Mouse (Mus musculus) limb, embryonic 14.5 days (tissue): ENCODE measurements around the gene Cdk1. TPM values are rescaled to one million over a fixed set of nuclear protein-coding genes. Genes with fewer than 3 reads are reported as not detected.

Experiments used
- ATAC-seq: fragments of 200-750 bp; cut with Nextera tagmentation; 2 replicates; pipeline ENCODE4 v1.8.0; 2017; ENCODE audit warnings: low read depth, moderate number of reproducible peaks, moderate TSS enrichment; ENCODE audit not compliant: low FRiP score
- DNase-seq: peaks from one replicate; pipeline ENCODE4 v3.0.0-alpha.2; 2015; ENCODE audit warnings: low spot score
- H3K27ac ChIP-seq: fragments of 300-500 bp; sonication (generic); replicated peaks from 2 replicates; pipeline ENCODE4 v1.5.1; 2014; ENCODE audit warnings: low read depth, mild to moderate bottlenecking, low read length, moderate library complexity, mixed read lengths
- H3K27me3 ChIP-seq: fragments of 300-500 bp; sonication (generic); 2 replicates; pipeline ENCODE4 v1.6.1; 2014; ENCODE audit warnings: low read length, mixed read lengths; ENCODE audit not compliant: control insufficient read depth, insufficient read depth
- H3K36me3 ChIP-seq: fragments of 300-500 bp; sonication (generic); 2 replicates; pipeline ENCODE4 v1.6.1; 2014; ENCODE audit warnings: mild to moderate bottlenecking, low read length, moderate library complexity, mixed read lengths; ENCODE audit not compliant: control insufficient read depth, insufficient read depth
- H3K4me1 ChIP-seq: fragments of 300-500 bp; sonication (generic); 2 replicates; pipeline ENCODE4 v1.6.1; 2014; ENCODE audit warnings: antibody characterized with exemption, low read length, mixed read lengths; ENCODE audit not compliant: control insufficient read depth, insufficient read depth
- H3K4me2 ChIP-seq: fragments of 300-500 bp; sonication (generic); replicated peaks from 2 replicates; pipeline ENCODE4 v1.6.1; 2014; ENCODE audit warnings: low read depth, mild to moderate bottlenecking, low read length, moderate library complexity; ENCODE audit not compliant: severe bottlenecking
- H3K4me3 ChIP-seq: fragments of 300-500 bp; sonication (generic); replicated peaks from 2 replicates; pipeline ENCODE4 v1.5.1; 2014; ENCODE audit warnings: low read length
- H3K9ac ChIP-seq: fragments of 300-500 bp; sonication (generic); 2 replicates; pipeline ENCODE4 v1.6.1; 2014; ENCODE audit warnings: mild to moderate bottlenecking, low read depth, low read length, moderate library complexity; ENCODE audit not compliant: severe bottlenecking
- H3K9me3 ChIP-seq: fragments of 300-500 bp; sonication (generic); 2 replicates; pipeline ENCODE4 v1.6.1; 2016; ENCODE audit warnings: low read length; ENCODE audit not compliant: control insufficient read depth
- POLR2A ChIP-seq: fragments of 200-500 bp; IDR thresholded peaks from 2 replicates; pipeline ENCODE4 v1.8.0; 2012; ENCODE audit warnings: inconsistent platforms, mild to moderate bottlenecking, moderate library complexity, borderline replicate concordance; ENCODE audit not compliant: insufficient read depth, insufficient read length; ENCODE audit errors: extremely low read depth
- WGBS: fragments of 180-500 bp; shearing (Covaris S2); extraction: QIAGEN DNeasy Blood & Tissue Kit; methylation state at CpG from one replicate; pipeline ENCODE4 v1.1.7; 2014; 5-methylcytosine and 5-hydroxymethylcytosine counted together
- polyA plus RNA-seq, 2 experiments: library from polyadenylated mRNA; depleted of rRNA in 1 of 2; stranded (reverse) in 1 of 2; unstranded in 1 of 2; fragments of >200 nt; fragmentation: Nextera tagmentation in 1 of 2; extraction: Ambion mirVana in 1 of 2; gene quantifications; 2 replicates each; pipeline versions ENCODE4 v1.2.1 to v1.2.3; 2012 to 2014

The Cdk1 gene
- polyA plus RNA-seq, 2 experiments = 379 to 408 TPM

GRCm38 (mm10) chr10:69328029-69328655, 24.6 kb downstream of the Cdk1 start:
- 76% methylated on average over 12 of the region's 12 CpGs for WGBS
- Histone ChIP-seq H3K27me3 (no peaks in the 10 kb centered on the region), H3K4me1 (no peaks in the 10 kb centered on the region), H3K9me3 (no peaks in the 10 kb centered on the region), H3K9ac (no peak overlapping the region), H3K4me2 (no peak overlapping the region), H3K36me3 (no peaks in the 10 kb centered on the region), H3K27ac (no peak overlapping the region), H3K4me3 (no peak overlapping the region)
- DNase-seq (no peak), ATAC-seq (no peak)
- TF ChIP-seq POLR2A = no peak

GRCm38 (mm10) chr10:69327362-69327761, 25.4 kb downstream of the Cdk1 start:
- Histone ChIP-seq H3K9me3 (no peaks in the 10 kb centered on the region), H3K4me3 (no peak overlapping the region), H3K36me3 (no peaks in the 10 kb centered on the region), H3K27me3 (no peaks in the 10 kb centered on the region), H3K4me1 (no peaks in the 10 kb centered on the region), H3K9ac (no peak overlapping the region), H3K4me2 (no peak overlapping the region), H3K27ac (no peak overlapping the region)
- ATAC-seq (no peak), DNase-seq (no peak)
- no peak for TF ChIP-seq POLR2A
- 60% methylated on average over 8 of the region's 8 CpGs for WGBS

- H3K4me3 ChIP-seq = no peak overlapping the region
- no peaks in the 10 kb centered on the region for H3K27me3 ChIP-seq
- no peak for ATAC-seq
- TF ChIP-seq POLR2A = no peak
- 80% methylated on average over 3 of the region's 3 CpGs for WGBS
- H3K27ac ChIP-seq = no peak overlapping the region
- H3K9ac ChIP-seq = no peak overlapping the region
- no peaks in the 10 kb centered on the region for H3K9me3 ChIP-seq
- H3K4me2 ChIP-seq = no peak overlapping the region
- no peaks in the 10 kb centered on the region for H3K36me3 ChIP-seq
- DNase-seq = peak; percentile 32
- H3K4me1 ChIP-seq = no peaks in the 10 kb centered on the region
These were observed 26.3 kb downstream of the Cdk1 start for GRCm38 (mm10) chr10:69326433-69326832.

GRCm38 (mm10) chr10:69324816-69325215, 27.9 kb downstream of the Cdk1 start:
- TF ChIP-seq POLR2A = no peak
- H3K4me1 ChIP-seq = peaks cover 9% of the 10 kb centered on the region
- H3K9ac ChIP-seq = no peak overlapping the region
- H3K4me2 ChIP-seq = no peak overlapping the region
- H3K27ac ChIP-seq = no peak overlapping the region
- H3K4me3 ChIP-seq = no peak overlapping the region
- no peaks in the 10 kb centered on the region for H3K9me3 ChIP-seq
- DNase-seq (no peak), ATAC-seq (no peak)
- H3K27me3 ChIP-seq = no peaks in the 10 kb centered on the region
- 89% methylated on average over 7 of the region's 7 CpGs for WGBS
- no peaks in the 10 kb centered on the region for H3K36me3 ChIP-seq

- Histone ChIP-seq H3K4me3 (no peak overlapping the region), H3K4me2 (no peak overlapping the region), H3K4me1 (peaks cover 9% of the 10 kb centered on the region), H3K27me3 (no peaks in the 10 kb centered on the region), H3K27ac (no peak overlapping the region), H3K36me3 (no peaks in the 10 kb centered on the region), H3K9ac (no peak overlapping the region), H3K9me3 (0 out of 2 replicates have a peak, but pooled peaks cover under 1% of the 10 kb centered on the region)
- TF ChIP-seq POLR2A = no peak
- ATAC-seq (no peak), DNase-seq (no peak)
- WGBS = 56% methylated on average over 13 of the region's 13 CpGs
These were observed 28.8 kb downstream of the Cdk1 start for GRCm38 (mm10) chr10:69323986-69324385.
